Mouse (Mus musculus): ENCODE data around the gene Gata1. TPM values are rescaled to one million over a fixed set of nuclear protein-coding genes. Genes with fewer than 3 reads are reported as not detected.

The Gata1 gene
- polyA plus RNA-seq, 1 experiment from 2014 or later, result 0.29 TPM

DNA sequence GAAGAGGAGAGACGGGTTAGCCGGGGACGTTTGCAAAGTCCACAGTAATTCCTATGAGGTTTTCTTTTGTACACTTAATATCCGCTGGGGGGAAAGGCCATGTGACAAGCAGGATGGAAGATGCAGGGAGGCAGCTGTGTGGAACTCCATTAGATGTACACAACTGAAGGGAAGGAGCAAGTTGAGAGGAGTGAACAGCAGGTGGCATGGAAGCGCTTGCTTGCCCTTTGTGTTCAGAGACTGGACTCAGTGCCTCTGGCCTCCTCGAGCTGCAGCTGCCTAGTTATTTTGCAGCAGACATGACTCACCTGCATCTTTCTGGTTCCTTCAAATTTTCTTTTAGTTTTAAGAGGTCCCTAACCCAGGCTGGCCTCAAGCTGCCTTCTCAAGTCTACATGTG, 67.4 kb downstream of the Gata1 start:
- no peaks in the 10 kb centered on the region for H3K27me3 ChIP-seq
- no peak for ATAC-seq (ENCODE audit: low FRiP score)
- no peak overlapping the region for H3K9ac ChIP-seq
- no peaks in the 10 kb centered on the region; the same call in 1 of the 2 replicates for H3K4me1 ChIP-seq (replicated peaks)
- peaks cover 15% of the 10 kb centered on the region for H3K36me3 ChIP-seq
- no peak overlapping the region for H3K4me2 ChIP-seq
- H3K9me3 ChIP-seq, result no peaks in the 10 kb centered on the region
- no peak overlapping the region for H3K27ac ChIP-seq
- no peak overlapping the region for H3K4me3 ChIP-seq
- 54% methylated on average over 6 of the region's 6 CpGs for WGBS

Other genes with a start within 250 kb of the Gata1 start
- gene Praf2, start 249.6 kb downstream of the Gata1 start, polyA plus RNA-seq (2015; fragmentation: Nextera tagmentation; extraction: Ambion mirVana), result 113 TPM in 2 replicates
- gene Ccdc120, start 227.2 kb downstream of the Gata1 start, polyA plus RNA-seq (2015; fragmentation: Nextera tagmentation; extraction: Ambion mirVana), result 53.9 and 55.5 TPM in 2 replicates
- 24.8 and 25.5 TPM in 2 replicates for gene Tfe3, start 215.5 kb downstream of the Gata1 start, polyA plus RNA-seq (2015; fragmentation: Nextera tagmentation; extraction: Ambion mirVana)
- 73.9 and 77.7 TPM in 2 replicates for gene Gripap1, start 188.3 kb downstream of the Gata1 start, polyA plus RNA-seq (2015; fragmentation: Nextera tagmentation; extraction: Ambion mirVana)
- 2.5 and 3.0 TPM in 2 replicates for gene Kcnd1, start 155.8 kb downstream of the Gata1 start, polyA plus RNA-seq (2015; fragmentation: Nextera tagmentation; extraction: Ambion mirVana)
- 44.2 and 48.3 TPM in 2 replicates for gene Otud5, start 136.7 kb downstream of the Gata1 start, polyA plus RNA-seq (2015; fragmentation: Nextera tagmentation; extraction: Ambion mirVana)
- gene Pim2, start 99.8 kb downstream of the Gata1 start, polyA plus RNA-seq (2015; fragmentation: Nextera tagmentation; extraction: Ambion mirVana), result 16.0 and 18.7 TPM in 2 replicates
- 40.9 and 42.3 TPM in 2 replicates for gene Slc35a2, start 94.0 kb downstream of the Gata1 start, polyA plus RNA-seq (2015; fragmentation: Nextera tagmentation; extraction: Ambion mirVana)
- 214 and 222 TPM in 2 replicates for gene Pqbp1, start 78.8 kb downstream of the Gata1 start, polyA plus RNA-seq (2015; fragmentation: Nextera tagmentation; extraction: Ambion mirVana)
- 159 and 162 TPM in 2 replicates for gene Timm17b, start 78.7 kb downstream of the Gata1 start, polyA plus RNA-seq (2015; fragmentation: Nextera tagmentation; extraction: Ambion mirVana)
- gene Gm10491, start 70.2 kb downstream of the Gata1 start, polyA plus RNA-seq (2015; fragmentation: Nextera tagmentation; extraction: Ambion mirVana), result not detected in 2 replicates
- gene Gm10490, start 68.5 kb downstream of the Gata1 start, polyA plus RNA-seq (2015; fragmentation: Nextera tagmentation; extraction: Ambion mirVana), result not detected in 2 replicates
- gene Pcsk1n, start 58.2 kb downstream of the Gata1 start, polyA plus RNA-seq (2015; fragmentation: Nextera tagmentation; extraction: Ambion mirVana), result 223 and 225 TPM in 2 replicates
- 0.16 TPM in 1 of 2 replicates, not detected in the other for gene Eras, start 49.5 kb downstream of the Gata1 start, polyA plus RNA-seq (2015; fragmentation: Nextera tagmentation; extraction: Ambion mirVana)
- gene Hdac6, start 30.2 kb downstream of the Gata1 start, polyA plus RNA-seq (2015; fragmentation: Nextera tagmentation; extraction: Ambion mirVana), result 65.1 and 66.1 TPM in 2 replicates
- gene Glod5, start 40.4 kb upstream of the Gata1 start, polyA plus RNA-seq (2015; fragmentation: Nextera tagmentation; extraction: Ambion mirVana), result 0.31 and 0.53 TPM in 2 replicates
- gene Suv39h1, start 96.7 kb upstream of the Gata1 start, polyA plus RNA-seq (2015; fragmentation: Nextera tagmentation; extraction: Ambion mirVana), result 39.9 and 40.8 TPM in 2 replicates
- gene Was, start 112.4 kb upstream of the Gata1 start, polyA plus RNA-seq (2015; fragmentation: Nextera tagmentation; extraction: Ambion mirVana), result 0.12 and 0.18 TPM in 2 replicates
- gene Wdr13, start 154.8 kb upstream of the Gata1 start, polyA plus RNA-seq (2015; fragmentation: Nextera tagmentation; extraction: Ambion mirVana), result 58.5 and 60.9 TPM in 2 replicates
- 336 and 358 TPM in 2 replicates for gene Rbm3, start 167.8 kb upstream of the Gata1 start, polyA plus RNA-seq (2015; fragmentation: Nextera tagmentation; extraction: Ambion mirVana)
- gene Tbc1d25, start 198.1 kb upstream of the Gata1 start, polyA plus RNA-seq (2015; fragmentation: Nextera tagmentation; extraction: Ambion mirVana), result 19.8 and 21.0 TPM in 2 replicates
- gene Ebp, start 215.4 kb upstream of the Gata1 start, polyA plus RNA-seq (2015; fragmentation: Nextera tagmentation; extraction: Ambion mirVana), result 26.4 and 29.5 TPM in 2 replicates
- 43.4 and 50.0 TPM in 2 replicates for gene Porcn, start 228.5 kb upstream of the Gata1 start, polyA plus RNA-seq (2015; fragmentation: Nextera tagmentation; extraction: Ambion mirVana)